Mouse (Mus musculus): ENCODE data around the gene Taf5l. TPM values are rescaled to one million over a fixed set of nuclear protein-coding genes. Genes with fewer than 3 reads are reported as not detected.

The Taf5l gene
- polyA plus RNA-seq, 1 experiment from 2014 or later = 18.0 TPM

- ATAC-seq (ENCODE audit: low FRiP score, low TSS enrichment) (no peak), DNase-seq (ENCODE audit: low spot score) (no peak)
- H3K27me3 ChIP-seq (ENCODE audit: control insufficient read depth, insufficient read depth, low read length) = no peaks in the 10 kb centered on the region
- 91% methylated on average over 8 of the region's 8 CpGs for WGBS
- H3K9me3 ChIP-seq (ENCODE audit: control insufficient read depth, low read length) = no peaks in the 10 kb centered on the region
- no peak overlapping the region for H3K4me3 ChIP-seq (ENCODE audit: low read depth, low read length)
- H3K9ac ChIP-seq (ENCODE audit: low read length) = no peak overlapping the region
- H3K4me2 ChIP-seq (replicated peaks; ENCODE audit: low read depth) = no peak overlapping the region
- no peak overlapping the region for H3K27ac ChIP-seq (replicated peaks)
- H3K36me3 ChIP-seq (ENCODE audit: control insufficient read depth, insufficient read depth, low read length) = peaks cover 7% of the 10 kb centered on the region; the same call in 1 of the 2 replicates
- H3K4me1 ChIP-seq (replicated peaks; ENCODE audit: control insufficient read depth, insufficient read depth) = no peaks in the 10 kb centered on the region
- TF ChIP-seq EP300 (optimal IDR thresholded peaks at IDR 0.05) = no peak
- TF ChIP-seq CTCF (IDR thresholded peaks at IDR 0.05; ENCODE audit: low read depth) = no peak
These were observed 67.0 kb downstream of the Taf5l start for GRCm38 (mm10) chr8:123954246-123954645.

- Histone ChIP-seq H3K27me3 (ENCODE audit: control insufficient read depth, insufficient read depth, low read length) (no peaks in the 10 kb centered on the region), H3K9me3 (ENCODE audit: control insufficient read depth, low read length) (no peaks in the 10 kb centered on the region), H3K9ac (ENCODE audit: low read length) (no peak overlapping the region), H3K4me3 (ENCODE audit: low read depth, low read length) (no peak overlapping the region), H3K4me1 (replicated peaks; ENCODE audit: control insufficient read depth, insufficient read depth) (no peaks in the 10 kb centered on the region), H3K36me3 (ENCODE audit: control insufficient read depth, insufficient read depth, low read length) (peaks cover 7% of the 10 kb centered on the region; the same call in 1 of the 2 replicates), H3K4me2 (replicated peaks; ENCODE audit: low read depth) (no peak overlapping the region), H3K27ac (replicated peaks) (no peak overlapping the region)
- no peak for ATAC-seq (ENCODE audit: low FRiP score, low TSS enrichment)
- 87% methylated on average over 8 of the region's 8 CpGs for WGBS
- no peak for DNase-seq (ENCODE audit: low spot score)
- no peak for TF ChIP-seq CTCF (IDR thresholded peaks at IDR 0.05; ENCODE audit: low read depth)
- TF ChIP-seq EP300 (optimal IDR thresholded peaks at IDR 0.05) = no peak
These were observed 67.5 kb downstream of the Taf5l start for GRCm38 (mm10) chr8:123953686-123954085.

GRCm38 (mm10) chr8:123950077-123950802 is 71.0 kb downstream of the Taf5l start:
- peaks cover 7% of the 10 kb centered on the region; the same call in 1 of the 2 replicates for H3K36me3 ChIP-seq (ENCODE audit: control insufficient read depth, insufficient read depth, low read length)
- ATAC-seq (ENCODE audit: low FRiP score, low TSS enrichment) = peak; percentile 39
- DNase-seq (ENCODE audit: low spot score) = peak; percentile 79
- WGBS = 29% methylated on average over 10 of the region's 10 CpGs
- H3K4me2 ChIP-seq (replicated peaks; ENCODE audit: low read depth) = peak overlapping the region; percentile 93
- H3K4me1 ChIP-seq (replicated peaks; ENCODE audit: control insufficient read depth, insufficient read depth) = no peaks in the 10 kb centered on the region; the same call in 1 of the 2 replicates
- peak overlapping the region; percentile 87 for H3K9ac ChIP-seq (ENCODE audit: low read length)
- no peaks in the 10 kb centered on the region for H3K27me3 ChIP-seq (ENCODE audit: control insufficient read depth, insufficient read depth, low read length)
- peak; percentile 76 for TF ChIP-seq CTCF (IDR thresholded peaks at IDR 0.05; ENCODE audit: low read depth)
- TF ChIP-seq EP300 (optimal IDR thresholded peaks at IDR 0.05) = no peak
- H3K27ac ChIP-seq (replicated peaks) = peak overlapping the region; percentile 94
- peak overlapping the region; percentile 77 for H3K4me3 ChIP-seq (ENCODE audit: low read depth, low read length)
- no peaks in the 10 kb centered on the region for H3K9me3 ChIP-seq (ENCODE audit: control insufficient read depth, low read length)

GRCm38 (mm10) chr8:123949686-123949986 is 71.6 kb downstream of the Taf5l start:
- peak overlapping the region; percentile 77 for H3K4me3 ChIP-seq (ENCODE audit: low read depth, low read length)
- peaks cover 7% of the 10 kb centered on the region; the same call in 1 of the 2 replicates for H3K36me3 ChIP-seq (ENCODE audit: control insufficient read depth, insufficient read depth, low read length)
- 3% methylated on average over 10 of the region's 10 CpGs for WGBS
- no peaks in the 10 kb centered on the region; the same call in 1 of the 2 replicates for H3K4me1 ChIP-seq (replicated peaks; ENCODE audit: control insufficient read depth, insufficient read depth)
- H3K9ac ChIP-seq (ENCODE audit: low read length) = peak overlapping the region; percentile 87
- DNase-seq (ENCODE audit: low spot score) = no peak
- H3K27ac ChIP-seq (replicated peaks) = peak overlapping the region; percentile 94
- no peak for TF ChIP-seq CTCF (IDR thresholded peaks at IDR 0.05; ENCODE audit: low read depth)
- no peak for TF ChIP-seq EP300 (optimal IDR thresholded peaks at IDR 0.05)
- no peaks in the 10 kb centered on the region for H3K27me3 ChIP-seq (ENCODE audit: control insufficient read depth, insufficient read depth, low read length)
- H3K4me2 ChIP-seq (replicated peaks; ENCODE audit: low read depth) = peak overlapping the region; percentile 93
- ATAC-seq (ENCODE audit: low FRiP score, low TSS enrichment) = peak; percentile 19
- no peaks in the 10 kb centered on the region for H3K9me3 ChIP-seq (ENCODE audit: control insufficient read depth, low read length)

- DNase-seq (ENCODE audit: low spot score) = peak; percentile 100
- Histone ChIP-seq H3K9ac (ENCODE audit: low read length) (peak within 1 kb of the TSS; percentile 87), H3K9me3 (ENCODE audit: control insufficient read depth, low read length) (no peaks in the 10 kb centered on the region), H3K4me3 (ENCODE audit: low read depth, low read length) (peak within 1 kb of the TSS; percentile 77), H3K27me3 (ENCODE audit: control insufficient read depth, insufficient read depth, low read length) (no peaks in the 10 kb centered on the region), H3K27ac (replicated peaks) (peak within 1 kb of the TSS; percentile 94), H3K4me1 (replicated peaks; ENCODE audit: control insufficient read depth, insufficient read depth) (no peaks in the 10 kb centered on the region; the same call in 1 of the 2 replicates), H3K36me3 (ENCODE audit: control insufficient read depth, insufficient read depth, low read length) (peaks cover 7% of the 10 kb centered on the region; the same call in 1 of the 2 replicates), H3K4me2 (replicated peaks; ENCODE audit: low read depth) (peak within 1 kb of the TSS; percentile 93)
- TF ChIP-seq EP300 (optimal IDR thresholded peaks at IDR 0.05) (no peak), CTCF (IDR thresholded peaks at IDR 0.05; ENCODE audit: low read depth) (no peak)
- under 1% methylated on average over 77 of the region's 77 CpGs for WGBS
- peak; percentile 87 for ATAC-seq (ENCODE audit: low FRiP score, low TSS enrichment)
These were observed 72.1 kb downstream of the Taf5l start, which contains the start of gene Nup133 for GRCm38 (mm10) chr8:123948942-123949685. Nup133 (minus strand) TSS chr8:123949265.

MicroRNAs encoded within 50 kb of the gene (microRNA counts, 519-probe panel; counts per million panel counts)
- microRNA mmu-miR-1967 = not detected

Small RNA genes lying within 50 kb of the gene (microRNA-seq; reads per million reads assigned to microRNA genes)
- not detected for gene Mir1967

Other genes starting within 250 kb of the Taf5l start
- 25.8 and 27.0 TPM in 2 replicates for gene Rab4a, start 215.4 kb downstream of the Taf5l start, polyA plus RNA-seq (2015; fragmentation: Nextera tagmentation; extraction: Ambion mirVana)
- gene Ccsap, start 161.2 kb downstream of the Taf5l start, polyA plus RNA-seq (2015; fragmentation: Nextera tagmentation; extraction: Ambion mirVana) = 0.91 and 1.2 TPM in 2 replicates
- 23.1 and 27.2 TPM in 2 replicates for gene Acta1, start 126.6 kb downstream of the Taf5l start, polyA plus RNA-seq (2015; fragmentation: Nextera tagmentation; extraction: Ambion mirVana)
- 8.2 and 8.5 TPM in 2 replicates for gene Nup133, start 72.1 kb downstream of the Taf5l start, polyA plus RNA-seq (2015; fragmentation: Nextera tagmentation; extraction: Ambion mirVana)
- 14.7 and 15.2 TPM in 2 replicates for gene Abcb10, start 38.3 kb downstream of the Taf5l start, polyA plus RNA-seq (2015; fragmentation: Nextera tagmentation; extraction: Ambion mirVana)
- 1.2 and 1.6 TPM in 2 replicates for gene Urb2, start 111 bp upstream of the Taf5l start, polyA plus RNA-seq (2015; fragmentation: Nextera tagmentation; extraction: Ambion mirVana)
- 48.6 and 48.9 TPM in 2 replicates for gene Galnt2, start 210.0 kb upstream of the Taf5l start, polyA plus RNA-seq (2015; fragmentation: Nextera tagmentation; extraction: Ambion mirVana)